Mouse (Mus musculus): ENCODE measurements around the gene Rimbp2. TPM values are rescaled to one million over a fixed set of nuclear protein-coding genes. Genes with fewer than 3 reads are reported as not detected.

Rimbp2 gene
- polyA plus RNA-seq, 2 experiments = 0.03 to 0.30 TPM

GRCm38 (mm10) chr5:128912374-128912773 lies 40.9 kb downstream of the Rimbp2 start:
- ATAC-seq (ENCODE audit: low FRiP score, low read depth) (no peak), DNase-seq (ENCODE audit: low spot score) (no peak)
- no peak for TF ChIP-seq POLR2A (IDR thresholded peaks at IDR 0.05; ENCODE audit: borderline replicate concordance, extremely low read depth, insufficient read depth, insufficient read length)
- no peaks in the 10 kb centered on the region for H3K27me3 ChIP-seq (ENCODE audit: control insufficient read depth, insufficient read depth, low read length)
- H3K9ac ChIP-seq (ENCODE audit: low read depth, low read length, severe bottlenecking) = no peak overlapping the region
- no peaks in the 10 kb centered on the region for H3K9me3 ChIP-seq (ENCODE audit: control insufficient read depth, low read length)
- H3K4me2 ChIP-seq (replicated peaks; ENCODE audit: low read depth, low read length, severe bottlenecking) = no peak overlapping the region
- H3K27ac ChIP-seq (replicated peaks; ENCODE audit: low read depth, low read length) = no peak overlapping the region
- WGBS = 93% methylated on average over 3 of the region's 3 CpGs
- H3K36me3 ChIP-seq (ENCODE audit: control insufficient read depth, insufficient read depth, low read length) = no peaks in the 10 kb centered on the region
- no peaks in the 10 kb centered on the region for H3K4me1 ChIP-seq (ENCODE audit: control insufficient read depth, insufficient read depth, low read length)
- H3K4me3 ChIP-seq (replicated peaks; ENCODE audit: low read length) = no peak overlapping the region

GRCm38 (mm10) chr5:128911593-128911992 lies 41.7 kb downstream of the Rimbp2 start:
- no peak for ATAC-seq (ENCODE audit: low FRiP score, low read depth)
- 70% methylated on average over 9 of the region's 9 CpGs for WGBS

GRCm38 (mm10) chr5:128904113-128904512 lies 49.2 kb downstream of the Rimbp2 start:
- Histone ChIP-seq H3K27me3 (ENCODE audit: control insufficient read depth, insufficient read depth, low read length) (no peaks in the 10 kb centered on the region), H3K4me2 (replicated peaks; ENCODE audit: low read depth, low read length, severe bottlenecking) (no peak overlapping the region), H3K9me3 (ENCODE audit: control insufficient read depth, low read length) (no peaks in the 10 kb centered on the region), H3K4me3 (replicated peaks; ENCODE audit: low read length) (no peak overlapping the region), H3K4me1 (ENCODE audit: control insufficient read depth, insufficient read depth, low read length) (no peaks in the 10 kb centered on the region), H3K36me3 (ENCODE audit: control insufficient read depth, insufficient read depth, low read length) (no peaks in the 10 kb centered on the region), H3K27ac (replicated peaks; ENCODE audit: low read depth, low read length) (no peak overlapping the region), H3K9ac (ENCODE audit: low read depth, low read length, severe bottlenecking) (no peak overlapping the region)
- ATAC-seq (ENCODE audit: low FRiP score, low read depth) = no peak
- no peak for DNase-seq (ENCODE audit: low spot score)
- 45% methylated on average over 5 of the region's 5 CpGs for WGBS
- no peak for TF ChIP-seq POLR2A (IDR thresholded peaks at IDR 0.05; ENCODE audit: borderline replicate concordance, extremely low read depth, insufficient read depth, insufficient read length)

More at GRCm38 (mm10) chr5:128911593-128911992, 41.7 kb downstream of the Rimbp2 start:
- no peaks in the 10 kb centered on the region for H3K36me3 ChIP-seq (ENCODE audit: control insufficient read depth, insufficient read depth, low read length)
- no peak overlapping the region for H3K4me3 ChIP-seq (replicated peaks; ENCODE audit: low read length)
- DNase-seq (ENCODE audit: low spot score) = no peak
- H3K9ac ChIP-seq (ENCODE audit: low read depth, low read length, severe bottlenecking) = no peak overlapping the region
- H3K4me1 ChIP-seq (ENCODE audit: control insufficient read depth, insufficient read depth, low read length) = no peaks in the 10 kb centered on the region
- TF ChIP-seq POLR2A (IDR thresholded peaks at IDR 0.05; ENCODE audit: borderline replicate concordance, extremely low read depth, insufficient read depth, insufficient read length) = no peak
- H3K4me2 ChIP-seq (replicated peaks; ENCODE audit: low read depth, low read length, severe bottlenecking) = no peak overlapping the region
- no peaks in the 10 kb centered on the region for H3K9me3 ChIP-seq (ENCODE audit: control insufficient read depth, low read length)
- no peaks in the 10 kb centered on the region for H3K27me3 ChIP-seq (ENCODE audit: control insufficient read depth, insufficient read depth, low read length)
- no peak overlapping the region for H3K27ac ChIP-seq (replicated peaks; ENCODE audit: low read depth, low read length)

GRCm38 (mm10) chr5:128903120-128903519 lies 50.2 kb downstream of the Rimbp2 start:
- Histone ChIP-seq H3K9me3 (ENCODE audit: control insufficient read depth, low read length) (no peaks in the 10 kb centered on the region), H3K9ac (ENCODE audit: low read depth, low read length, severe bottlenecking) (no peak overlapping the region), H3K4me1 (ENCODE audit: control insufficient read depth, insufficient read depth, low read length) (no peaks in the 10 kb centered on the region), H3K27me3 (ENCODE audit: control insufficient read depth, insufficient read depth, low read length) (no peaks in the 10 kb centered on the region), H3K4me3 (replicated peaks; ENCODE audit: low read length) (no peak overlapping the region), H3K4me2 (replicated peaks; ENCODE audit: low read depth, low read length, severe bottlenecking) (no peak overlapping the region), H3K36me3 (ENCODE audit: control insufficient read depth, insufficient read depth, low read length) (no peaks in the 10 kb centered on the region), H3K27ac (replicated peaks; ENCODE audit: low read depth, low read length) (no peak overlapping the region)
- TF ChIP-seq POLR2A (IDR thresholded peaks at IDR 0.05; ENCODE audit: borderline replicate concordance, extremely low read depth, insufficient read depth, insufficient read length) = no peak
- DNase-seq (ENCODE audit: low spot score) = no peak
- WGBS = 29% methylated on average over 12 of the region's 12 CpGs
- no peak for ATAC-seq (ENCODE audit: low FRiP score, low read depth)

- DNase-seq (ENCODE audit: low spot score) = no peak
- Histone ChIP-seq H3K4me3 (replicated peaks; ENCODE audit: low read length) (no peak overlapping the region), H3K27me3 (ENCODE audit: control insufficient read depth, insufficient read depth, low read length) (no peaks in the 10 kb centered on the region), H3K27ac (replicated peaks; ENCODE audit: low read depth, low read length) (no peak overlapping the region), H3K9me3 (ENCODE audit: control insufficient read depth, low read length) (no peaks in the 10 kb centered on the region), H3K36me3 (ENCODE audit: control insufficient read depth, insufficient read depth, low read length) (no peaks in the 10 kb centered on the region), H3K4me2 (replicated peaks; ENCODE audit: low read depth, low read length, severe bottlenecking) (no peak overlapping the region), H3K9ac (ENCODE audit: low read depth, low read length, severe bottlenecking) (no peak overlapping the region), H3K4me1 (ENCODE audit: control insufficient read depth, insufficient read depth, low read length) (no peaks in the 10 kb centered on the region)
- no peak for ATAC-seq (ENCODE audit: low FRiP score, low read depth)
- WGBS = 17% methylated on average over 13 of the region's 13 CpGs
- no peak for TF ChIP-seq POLR2A (IDR thresholded peaks at IDR 0.05; ENCODE audit: borderline replicate concordance, extremely low read depth, insufficient read depth, insufficient read length)
Observed at GRCm38 (mm10) chr5:128899971-128900370, 53.3 kb downstream of the Rimbp2 start.

- ATAC-seq (ENCODE audit: low FRiP score, low read depth) (no peak), DNase-seq (ENCODE audit: low spot score) (no peak)
- H3K27me3 ChIP-seq (ENCODE audit: control insufficient read depth, insufficient read depth, low read length) = no peaks in the 10 kb centered on the region
- WGBS = 72% methylated on average over 5 of the region's 5 CpGs
- no peaks in the 10 kb centered on the region for H3K36me3 ChIP-seq (ENCODE audit: control insufficient read depth, insufficient read depth, low read length)
- no peak overlapping the region for H3K4me3 ChIP-seq (replicated peaks; ENCODE audit: low read length)
- TF ChIP-seq POLR2A (IDR thresholded peaks at IDR 0.05; ENCODE audit: borderline replicate concordance, extremely low read depth, insufficient read depth, insufficient read length) = no peak
- no peak overlapping the region for H3K9ac ChIP-seq (ENCODE audit: low read depth, low read length, severe bottlenecking)
- H3K27ac ChIP-seq (replicated peaks; ENCODE audit: low read depth, low read length) = no peak overlapping the region
- no peaks in the 10 kb centered on the region for H3K9me3 ChIP-seq (ENCODE audit: control insufficient read depth, low read length)
- no peak overlapping the region for H3K4me2 ChIP-seq (replicated peaks; ENCODE audit: low read depth, low read length, severe bottlenecking)
- no peaks in the 10 kb centered on the region for H3K4me1 ChIP-seq (ENCODE audit: control insufficient read depth, insufficient read depth, low read length)
Observed at GRCm38 (mm10) chr5:128894921-128895320, 58.4 kb downstream of the Rimbp2 start.

Data from limb, embryonic 14.5 days (tissue).